Mouse (Mus musculus) limb, embryonic 11.5 days (tissue): ENCODE measurements around the gene Nfkbie. TPM values are rescaled to one million over a fixed set of nuclear protein-coding genes. Genes with fewer than 3 reads are reported as not detected.

Experiments used
- ATAC-seq: fragments of 200-750 bp; cut with Nextera tagmentation; 2 replicates; pipeline ENCODE4 v1.8.0; 2017; ENCODE audit warnings: low read depth; ENCODE audit not compliant: insufficient number of reproducible peaks, low FRiP score, low TSS enrichment
- DNase-seq: peaks from one replicate; pipeline ENCODE4 v3.0.0-alpha.2; 2015; ENCODE audit warnings: low spot score
- H3K27ac ChIP-seq: fragments of 300-500 bp; sonication (generic); replicated peaks from 2 replicates; pipeline ENCODE4 v1.5.1; 2014; ENCODE audit warnings: low read depth, mild to moderate bottlenecking, low read length
- H3K27me3 ChIP-seq: fragments of 300-500 bp; sonication (generic); 2 replicates; pipeline ENCODE4 v1.6.1; 2014; ENCODE audit warnings: mild to moderate bottlenecking, low read length, mixed read lengths; ENCODE audit not compliant: control insufficient read depth, insufficient read depth
- H3K36me3 ChIP-seq: fragments of 300-500 bp; sonication (generic); 2 replicates; pipeline ENCODE4 v1.6.1; 2014; ENCODE audit warnings: mild to moderate bottlenecking, low read length, moderate library complexity, mixed read lengths; ENCODE audit not compliant: control insufficient read depth, insufficient read depth
- H3K4me1 ChIP-seq: fragments of 300-500 bp; sonication (generic); 2 replicates; pipeline ENCODE4 v1.6.1; 2014; ENCODE audit warnings: low read length, mixed read lengths; ENCODE audit not compliant: control insufficient read depth, insufficient read depth
- H3K4me2 ChIP-seq: fragments of 300-500 bp; sonication (generic); 2 replicates; pipeline ENCODE4 v1.6.1; 2014; ENCODE audit warnings: low read depth, mild to moderate bottlenecking, moderate library complexity; ENCODE audit not compliant: severe bottlenecking
- H3K4me3 ChIP-seq: fragments of 300-500 bp; sonication (generic); 2 replicates; pipeline ENCODE4 v1.5.1; 2014; ENCODE audit warnings: low read depth, low read length
- H3K9ac ChIP-seq: fragments of 300-500 bp; sonication (generic); 2 replicates; pipeline ENCODE4 v1.6.1; 2014; ENCODE audit warnings: mild to moderate bottlenecking, low read length
- H3K9me3 ChIP-seq: fragments of 300-500 bp; sonication (generic); 2 replicates; pipeline ENCODE4 v1.6.1; 2016; ENCODE audit warnings: low read length; ENCODE audit not compliant: control insufficient read depth
- WGBS: fragments of 180-500 bp; shearing (Covaris S2); extraction: QIAGEN DNeasy Blood & Tissue Kit; methylation state at CpG from one replicate; pipeline ENCODE4 v1.1.7; 2014; 5-methylcytosine and 5-hydroxymethylcytosine counted together
- polyA plus RNA-seq: library from polyadenylated mRNA; unstranded; fragments of >200 nt; fragmentation: Nextera tagmentation; extraction: Ambion mirVana; gene quantifications from 2 replicates; pipeline ENCODE4 v1.2.1, GENCODE M21; 2014

The Nfkbie gene
- polyA plus RNA-seq, 1 experiment from 2014 or later = 5.6 TPM

DNA sequence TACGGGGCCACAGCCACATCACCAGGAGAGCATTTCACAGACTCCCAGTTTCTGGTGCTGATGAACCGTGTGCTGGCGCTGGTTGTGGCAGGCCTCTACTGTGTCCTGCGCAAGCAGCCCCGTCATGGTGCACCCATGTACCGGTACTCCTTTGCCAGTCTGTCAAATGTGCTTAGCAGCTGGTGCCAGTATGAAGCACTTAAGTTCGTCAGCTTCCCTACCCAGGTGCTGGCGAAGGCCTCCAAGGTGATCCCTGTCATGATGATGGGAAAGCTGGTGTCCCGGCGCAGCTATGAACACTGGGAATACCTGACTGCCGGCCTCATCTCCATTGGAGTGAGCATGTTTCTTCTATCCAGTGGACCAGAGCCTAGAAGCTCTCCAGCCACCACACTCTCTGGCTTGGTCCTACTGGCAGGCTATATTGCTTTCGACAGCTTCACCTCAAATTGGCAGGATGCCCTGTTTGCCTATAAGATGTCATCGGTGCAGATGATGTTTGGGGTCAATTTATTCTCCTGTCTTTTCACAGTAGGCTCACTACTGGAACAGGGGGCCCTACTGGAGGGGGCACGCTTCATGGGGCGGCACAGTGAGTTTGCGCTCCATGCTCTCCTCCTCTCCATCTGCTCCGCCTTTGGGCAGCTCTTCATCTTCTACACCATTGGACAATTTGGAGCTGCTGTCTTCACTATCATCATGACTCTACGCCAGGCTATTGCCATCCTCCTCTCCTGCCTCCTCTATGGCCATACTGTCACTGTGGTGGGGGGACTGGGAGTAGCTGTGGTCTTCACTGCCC is 11.1 kb downstream of the Nfkbie start:
- no peak overlapping the region; the same call in 1 of the 2 replicates for H3K27ac ChIP-seq
- peaks cover 44% of the 10 kb centered on the region for H3K36me3 ChIP-seq
- H3K9me3 ChIP-seq = no peaks in the 10 kb centered on the region
- no peaks in the 10 kb centered on the region for H3K27me3 ChIP-seq
- DNase-seq (no peak), ATAC-seq (no peak)
- no peak overlapping the region for H3K9ac ChIP-seq
- peaks cover 17% of the 10 kb centered on the region for H3K4me1 ChIP-seq
- H3K4me2 ChIP-seq = no peak overlapping the region
- 0 out of 2 replicates have a peak overlapping the region, but pooled peaks have one; percentile 5 for H3K4me3 ChIP-seq
- 77% methylated on average over 18 of the region's 18 CpGs for WGBS

DNA sequence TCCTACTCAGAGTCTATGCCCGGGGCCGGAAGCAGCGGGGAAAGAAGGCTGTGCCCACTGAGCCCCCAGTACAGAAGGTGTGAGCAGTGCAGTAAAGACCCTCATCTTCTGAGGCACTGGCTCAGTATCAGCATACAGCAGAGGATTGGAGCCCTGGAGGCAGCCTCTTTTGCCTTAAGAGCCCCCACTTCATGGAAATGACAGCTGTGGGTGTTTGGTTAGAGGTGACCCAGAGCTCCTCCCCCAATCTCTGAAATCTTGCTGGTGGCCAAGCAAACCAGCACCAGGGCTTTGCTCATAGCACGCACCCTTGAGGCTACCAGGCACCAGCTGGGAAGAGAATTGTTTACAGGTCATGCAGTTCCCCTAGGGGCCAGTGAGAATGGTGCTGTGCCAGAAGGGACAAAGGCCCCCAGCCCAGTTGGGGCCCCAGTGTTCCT is 11.7 kb downstream of the Nfkbie start:
- Histone ChIP-seq H3K27ac (no peak overlapping the region; the same call in 1 of the 2 replicates), H3K4me3 (no peak overlapping the region), H3K9ac (no peak overlapping the region), H3K9me3 (no peaks in the 10 kb centered on the region), H3K27me3 (no peaks in the 10 kb centered on the region), H3K4me2 (no peak overlapping the region), H3K36me3 (peaks cover 46% of the 10 kb centered on the region), H3K4me1 (peaks cover 19% of the 10 kb centered on the region)
- DNase-seq (no peak), ATAC-seq (no peak)
- WGBS = 18% methylated on average over 4 of the region's 4 CpGs

DNA sequence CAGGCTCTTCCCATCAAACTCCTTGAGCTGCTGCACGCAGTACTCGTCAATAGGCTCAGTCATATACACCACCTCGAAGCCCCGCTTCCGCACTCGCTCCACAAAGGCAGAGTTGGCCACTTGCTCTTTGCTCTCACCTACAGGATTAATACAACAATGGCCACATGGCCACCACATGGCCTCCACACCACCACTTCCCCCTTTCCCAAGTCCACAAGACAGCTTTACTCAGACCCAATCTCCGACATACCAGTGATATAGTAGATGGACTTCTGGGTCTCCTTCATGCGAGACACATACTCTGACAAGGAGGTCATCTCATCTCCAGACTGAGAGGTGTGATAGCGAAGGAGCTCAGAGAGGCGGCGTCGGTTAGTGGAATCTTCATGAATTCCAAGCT is 13.5 kb downstream of the Nfkbie start:
- peaks cover 19% of the 10 kb centered on the region for H3K4me1 ChIP-seq
- H3K27ac ChIP-seq = no peak overlapping the region
- H3K4me3 ChIP-seq = 0 out of 2 replicates have a peak overlapping the region, but pooled peaks have one; percentile 1
- DNase-seq = no peak
- WGBS = 88% methylated on average over 12 of the region's 12 CpGs
- no peaks in the 10 kb centered on the region for H3K27me3 ChIP-seq
- no peaks in the 10 kb centered on the region for H3K9me3 ChIP-seq
- H3K4me2 ChIP-seq = no peak overlapping the region
- H3K9ac ChIP-seq = no peak overlapping the region
- ATAC-seq = no peak
- peaks cover 46% of the 10 kb centered on the region for H3K36me3 ChIP-seq

DNA sequence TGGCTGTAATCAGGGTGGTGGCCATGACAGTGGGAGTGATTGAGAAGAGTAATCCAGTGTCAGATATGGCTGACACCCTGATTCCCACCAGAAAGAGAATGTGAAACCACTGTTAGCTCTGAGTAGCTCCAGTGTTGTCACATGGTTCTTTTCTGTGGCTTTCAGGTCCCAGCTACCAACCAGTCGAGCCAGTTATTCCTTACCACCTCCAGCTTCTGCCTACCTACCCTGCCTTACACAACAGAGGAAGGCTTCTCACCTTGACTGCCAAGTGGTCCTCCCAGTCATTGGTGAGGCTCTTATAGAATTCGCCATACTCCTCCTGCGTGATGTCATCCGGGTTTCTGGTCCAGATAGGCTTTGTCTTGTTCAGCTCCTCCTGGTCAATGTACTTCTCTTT is 14.5 kb downstream of the Nfkbie start:
- H3K9me3 ChIP-seq = no peaks in the 10 kb centered on the region
- H3K4me3 ChIP-seq = no peak overlapping the region
- no peak overlapping the region for H3K27ac ChIP-seq
- H3K27me3 ChIP-seq = no peaks in the 10 kb centered on the region
- H3K36me3 ChIP-seq = peaks cover 46% of the 10 kb centered on the region
- peaks cover 19% of the 10 kb centered on the region for H3K4me1 ChIP-seq
- no peak overlapping the region for H3K4me2 ChIP-seq
- ATAC-seq (no peak), DNase-seq (no peak)
- no peak overlapping the region for H3K9ac ChIP-seq
- 84% methylated on average over 4 of the region's 4 CpGs for WGBS

DNA sequence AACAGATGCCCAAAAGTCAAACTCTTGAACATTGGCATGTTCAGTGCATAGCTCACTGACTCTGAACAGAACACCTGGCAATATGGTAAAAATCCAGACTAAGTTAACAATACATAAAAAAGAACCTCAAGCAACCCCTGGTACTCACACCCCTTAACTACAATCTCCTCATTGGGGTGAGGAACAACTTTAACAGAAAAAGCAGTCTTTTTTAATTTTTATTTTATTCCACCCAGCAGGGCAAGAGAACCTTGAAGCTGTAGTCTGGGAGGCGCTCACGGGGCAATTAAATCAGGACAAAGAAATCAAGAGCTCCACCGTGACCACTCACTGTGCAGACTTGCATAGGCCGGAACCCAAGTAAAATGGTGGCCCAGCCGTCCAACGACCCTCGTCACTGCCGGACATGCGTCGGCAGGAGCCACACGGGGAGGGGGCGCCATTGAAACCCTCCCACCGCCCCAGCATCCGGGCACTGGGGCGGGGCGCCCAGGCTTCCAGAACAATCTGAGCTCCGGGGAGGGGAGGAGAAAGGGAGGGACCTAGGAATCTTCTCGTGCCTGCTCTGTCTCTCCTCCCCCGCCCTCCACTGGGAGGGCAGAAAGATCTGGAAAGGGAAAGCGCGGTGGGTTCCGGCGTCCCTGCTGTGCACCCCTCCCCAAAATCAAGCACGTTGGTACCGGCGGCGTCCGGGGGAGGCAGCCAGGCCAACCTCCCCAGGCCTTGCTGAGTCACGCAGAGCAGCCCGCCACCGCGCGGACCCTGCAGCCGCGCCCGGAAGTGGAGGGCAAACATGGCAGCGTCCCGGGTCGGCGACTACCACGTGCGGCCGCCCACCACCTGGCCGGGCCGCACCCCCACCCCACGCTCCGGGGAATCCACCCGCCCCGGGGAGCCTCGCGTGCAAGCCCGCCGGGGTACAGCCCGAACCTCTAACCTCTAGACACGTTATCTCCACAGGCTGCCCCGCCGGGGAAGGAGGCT is 16.9 kb downstream of the Nfkbie start:
- Histone ChIP-seq H3K4me3 (peak overlapping the region; percentile 100), H3K27ac (peak overlapping the region; percentile 94), H3K4me2 (peak overlapping the region; percentile 91), H3K4me1 (peaks cover 12% of the 10 kb centered on the region; the same call in 1 of the 2 replicates), H3K9me3 (no peaks in the 10 kb centered on the region), H3K27me3 (no peaks in the 10 kb centered on the region), H3K36me3 (peaks cover 39% of the 10 kb centered on the region), H3K9ac (peak overlapping the region; percentile 99)
- peak; percentile 89 for DNase-seq
- ATAC-seq = peak; percentile 56
- under 1% methylated on average over 55 of the region's 57 CpGs for WGBS

DNA sequence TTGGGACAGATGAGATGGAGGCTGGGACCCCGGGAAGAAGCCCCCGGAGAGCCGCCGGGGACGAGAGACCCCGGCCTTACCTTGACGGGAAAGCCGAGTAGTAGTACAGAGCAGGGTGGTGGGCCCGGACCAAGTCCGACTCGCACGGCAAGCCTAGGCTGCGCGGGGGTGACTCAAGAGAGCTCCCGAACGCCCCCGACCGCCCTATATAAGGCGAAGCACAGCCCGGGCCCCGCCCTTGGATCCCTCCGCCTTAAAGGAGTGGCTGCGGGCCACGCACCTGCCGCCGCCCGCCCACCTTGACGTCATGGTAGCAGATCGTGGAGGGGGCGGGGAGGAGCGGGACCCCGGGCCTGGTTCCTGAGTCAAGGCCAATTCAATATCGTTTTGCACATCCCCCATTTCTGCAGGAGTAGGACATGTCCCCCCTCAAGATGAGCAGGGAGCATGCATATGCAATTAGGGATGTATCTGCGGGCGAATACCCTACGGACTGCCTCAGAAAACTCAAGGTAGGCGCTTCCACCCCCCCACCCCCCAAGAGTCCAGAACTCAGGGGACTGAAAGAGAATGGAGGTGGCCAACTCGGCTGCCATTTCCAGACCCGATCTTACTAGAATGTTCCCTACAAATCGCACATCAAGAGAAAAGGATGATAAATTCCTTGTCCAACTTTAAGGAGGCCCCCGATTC is 17.7 kb downstream of the Nfkbie start, which contains the start of gene Hsp90ab1:
Hsp90ab1 (minus strand) TSS at position 185 of the 693 bp plus-strand sequence.
- Histone ChIP-seq H3K27me3 (no peaks in the 10 kb centered on the region), H3K9ac (peak within 1 kb of the TSS; percentile 99), H3K4me3 (peak within 1 kb of the TSS; percentile 100), H3K4me2 (peak within 1 kb of the TSS; percentile 91), H3K9me3 (no peaks in the 10 kb centered on the region), H3K36me3 (peaks cover 34% of the 10 kb centered on the region), H3K4me1 (peaks cover 12% of the 10 kb centered on the region; the same call in 1 of the 2 replicates), H3K27ac (peak within 1 kb of the TSS; percentile 94)
- peak; percentile 85 for ATAC-seq
- 0% methylated on average over 41 of the region's 41 CpGs for WGBS
- DNase-seq = peak; percentile 100

DNA sequence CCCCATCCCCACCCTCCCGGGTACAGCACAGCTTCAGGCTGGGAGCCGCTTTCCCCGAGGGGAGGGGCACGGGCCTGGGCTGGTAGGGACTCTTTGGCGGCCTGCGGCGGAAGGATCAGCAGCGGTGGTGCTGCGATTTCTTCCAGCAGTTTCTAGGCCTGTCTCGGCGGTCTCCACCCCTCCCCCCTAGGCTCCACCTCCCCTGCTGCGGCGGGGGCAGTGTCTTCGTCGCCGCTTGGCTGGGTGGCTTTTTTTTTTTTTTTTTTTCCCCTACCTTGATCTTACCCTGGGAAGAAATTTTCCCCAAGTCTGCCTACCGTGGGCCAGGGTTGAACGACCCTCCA is 18.2 kb downstream of the Nfkbie start:
- Histone ChIP-seq H3K27ac (peak overlapping the region; percentile 89), H3K9ac (peak overlapping the region; percentile 84), H3K4me2 (peak overlapping the region; percentile 91), H3K36me3 (peaks cover 31% of the 10 kb centered on the region), H3K27me3 (no peaks in the 10 kb centered on the region), H3K4me1 (peaks cover 12% of the 10 kb centered on the region; the same call in 1 of the 2 replicates), H3K9me3 (no peaks in the 10 kb centered on the region), H3K4me3 (peak overlapping the region; percentile 100)
- DNase-seq = peak; percentile 99
- WGBS = under 1% methylated on average over 17 of the region's 18 CpGs
- peak; percentile 29; the same call in 1 of the 2 replicates for ATAC-seq
